Mouse (Mus musculus): ENCODE data around the gene Xdh.

The Xdh gene

GRCm38 (mm10) chr17:73941816-73942215 is 8.2 kb downstream of the Xdh start:
- no peak for DNase-seq

DNA sequence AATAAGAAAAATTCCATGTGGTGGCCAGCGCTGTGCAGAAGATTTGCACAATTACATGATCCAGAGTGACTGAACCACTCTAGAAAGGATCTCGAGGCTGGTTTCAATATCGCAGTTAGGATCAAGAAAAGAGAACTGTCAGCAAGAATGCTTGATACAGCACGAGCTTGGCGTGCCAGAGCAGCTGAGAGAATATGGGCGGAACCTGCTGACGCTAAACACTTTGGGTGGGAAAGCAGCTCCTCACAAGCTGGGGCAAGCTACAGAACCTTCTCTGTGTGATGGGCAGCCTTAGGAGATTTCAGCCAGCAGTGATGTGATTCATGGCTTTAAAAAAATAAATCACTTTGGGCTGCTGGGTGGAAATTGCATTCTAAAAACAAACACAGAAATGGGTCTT is 12.9 kb downstream of the Xdh start:
- no peak for DNase-seq

GRCm38 (mm10) chr17:73935163-73935562 is 14.8 kb downstream of the Xdh start:
- no peak for DNase-seq

- peak; percentile 86 to 89 for DNase-seq
Measured at GRCm38 (mm10) chr17:73934281-73934680, 15.7 kb downstream of the Xdh start.

DNA sequence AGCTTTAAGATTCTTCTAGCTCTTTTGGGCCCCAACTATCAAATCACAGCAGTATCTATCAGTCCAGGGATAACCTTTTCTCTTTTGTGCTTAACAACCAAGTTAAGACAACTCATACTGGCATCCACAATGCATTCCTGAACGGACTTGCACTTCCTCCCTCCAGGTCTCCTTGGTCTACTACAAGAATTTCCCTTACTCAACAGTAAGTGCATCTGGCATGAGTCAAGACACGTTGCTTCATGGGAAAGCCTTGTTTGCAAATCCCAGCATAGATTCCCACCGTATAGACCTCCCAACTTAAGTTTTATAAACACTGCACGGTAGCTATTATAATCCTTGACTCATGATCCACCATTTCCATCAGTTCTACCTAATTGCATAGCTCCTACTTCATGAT is 16.4 kb downstream of the Xdh start:
- DNase-seq, result no peak

- no peak for DNase-seq
Measured at GRCm38 (mm10) chr17:73932497-73933059, 17.4 kb downstream of the Xdh start.

DNA sequence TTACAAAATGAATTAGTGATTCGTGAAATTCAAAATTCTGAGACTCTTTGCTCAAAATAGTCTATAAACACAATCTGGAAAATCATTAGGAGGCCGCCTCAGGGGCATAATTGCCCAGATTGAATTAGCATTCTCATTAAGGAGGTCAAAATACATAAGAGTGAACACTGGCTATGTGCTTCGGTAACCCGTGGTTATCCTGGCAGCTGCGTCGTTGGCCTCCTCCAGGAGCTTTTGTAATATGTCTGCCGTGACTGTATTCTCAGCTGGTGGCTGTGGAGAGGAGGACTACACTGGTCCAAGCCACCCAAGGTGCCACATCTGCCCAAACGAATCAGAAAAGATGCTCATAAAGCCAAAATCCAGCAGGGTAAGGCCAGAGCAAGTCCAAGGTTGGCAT is 30.5 kb downstream of the Xdh start:
- peak; percentile 75 to 84 for DNase-seq

GRCm38 (mm10) chr17:73918944-73919381 is 31.0 kb downstream of the Xdh start:
- peak; percentile 75 to 76 for DNase-seq

DNA sequence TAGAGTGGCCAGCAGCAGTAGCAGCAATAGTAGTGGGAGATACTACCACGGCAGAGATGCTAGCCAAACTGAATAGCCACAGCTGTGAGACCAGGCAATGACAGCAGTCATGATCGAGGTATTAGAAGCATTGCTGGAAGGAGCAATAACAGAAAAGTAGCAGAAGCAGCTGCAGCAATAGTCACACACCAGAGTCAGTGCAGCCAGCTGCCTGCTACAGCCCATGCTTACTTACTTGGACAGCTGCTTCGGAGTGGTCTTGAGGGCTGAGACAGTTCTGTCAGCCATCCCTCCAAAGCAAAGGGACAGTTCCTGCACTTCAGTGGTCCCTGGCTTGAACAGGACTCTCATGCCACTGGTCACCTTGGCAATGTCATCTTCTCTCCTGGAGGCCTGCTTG is 31.9 kb downstream of the Xdh start:
- DNase-seq, result no peak

DNA sequence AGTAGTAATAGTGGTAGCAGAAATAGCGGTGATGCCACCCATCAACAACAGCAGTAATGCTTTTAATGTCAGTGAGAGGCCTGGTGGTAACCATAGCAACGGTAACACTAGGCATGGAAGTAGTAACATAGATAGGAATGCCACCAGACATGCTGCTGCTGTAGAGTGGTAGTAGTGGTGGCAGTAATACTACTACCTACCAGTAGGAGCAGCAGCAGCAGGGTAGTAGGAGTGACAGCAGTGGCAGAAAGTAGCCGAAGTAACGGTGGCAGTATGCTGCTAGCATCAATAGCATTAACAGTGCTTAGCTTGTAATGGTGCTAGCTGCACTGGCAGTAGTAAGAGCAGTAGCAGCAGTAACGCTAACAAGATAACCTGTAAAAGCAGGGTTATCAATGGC is 32.3 kb downstream of the Xdh start:
- DNase-seq, result no peak

- DNase-seq, result no peak
Measured at GRCm38 (mm10) chr17:73914730-73915129, 35.3 kb downstream of the Xdh start.

- no peak for DNase-seq
Measured at GRCm38 (mm10) chr17:73906076-73906475, 43.9 kb downstream of the Xdh start.

- DNase-seq, result no peak
Measured at GRCm38 (mm10) chr17:73905043-73905750, 44.8 kb downstream of the Xdh start.

GRCm38 (mm10) chr17:73903121-73903520 is 46.9 kb downstream of the Xdh start:
- DNase-seq, result no peak

DNA sequence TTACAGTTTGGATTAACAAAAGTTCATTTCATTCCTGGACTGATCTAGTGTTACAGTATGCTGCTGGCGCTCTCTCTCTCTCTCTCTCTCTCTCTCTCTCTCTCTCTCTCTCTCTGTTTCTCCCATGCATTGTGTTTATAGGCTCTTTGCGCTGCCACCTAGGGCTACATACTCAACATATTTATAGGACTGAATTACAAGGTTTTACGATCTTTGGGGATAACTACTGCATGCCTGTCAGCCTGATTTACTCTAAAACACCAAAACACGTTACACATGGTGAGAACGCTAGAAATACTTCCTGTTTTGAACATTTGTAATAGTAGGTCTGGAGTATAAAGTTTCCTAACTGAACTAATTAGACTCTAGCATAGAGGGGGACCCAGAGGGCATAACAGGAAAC is 47.8 kb downstream of the Xdh start:
- DNase-seq, result no peak

- no peak for DNase-seq
Measured at GRCm38 (mm10) chr17:73894399-73894798, 55.6 kb downstream of the Xdh start.

DNA sequence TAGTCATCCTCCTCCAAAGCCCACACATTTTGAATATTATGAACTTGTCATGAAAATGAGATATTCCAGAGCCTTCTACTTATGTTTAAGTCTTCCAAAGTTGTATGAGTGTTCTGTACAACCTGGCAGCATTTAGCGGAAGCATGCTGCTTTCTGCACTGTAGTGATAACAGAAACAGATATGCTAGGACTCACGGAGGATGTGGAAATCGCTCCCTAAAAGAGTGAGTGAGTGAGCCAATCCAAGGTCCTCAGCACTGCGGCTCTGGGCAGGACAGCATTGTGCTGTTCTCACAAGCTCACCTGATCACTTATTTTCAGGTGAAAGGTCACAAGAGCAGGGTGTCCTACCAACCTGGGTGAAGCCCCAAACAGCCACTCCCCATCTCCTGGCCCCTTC is 56.2 kb downstream of the Xdh start:
- no peak for DNase-seq

- DNase-seq, result no peak
Measured at GRCm38 (mm10) chr17:73893207-73893606, 56.8 kb downstream of the Xdh start.

DNA sequence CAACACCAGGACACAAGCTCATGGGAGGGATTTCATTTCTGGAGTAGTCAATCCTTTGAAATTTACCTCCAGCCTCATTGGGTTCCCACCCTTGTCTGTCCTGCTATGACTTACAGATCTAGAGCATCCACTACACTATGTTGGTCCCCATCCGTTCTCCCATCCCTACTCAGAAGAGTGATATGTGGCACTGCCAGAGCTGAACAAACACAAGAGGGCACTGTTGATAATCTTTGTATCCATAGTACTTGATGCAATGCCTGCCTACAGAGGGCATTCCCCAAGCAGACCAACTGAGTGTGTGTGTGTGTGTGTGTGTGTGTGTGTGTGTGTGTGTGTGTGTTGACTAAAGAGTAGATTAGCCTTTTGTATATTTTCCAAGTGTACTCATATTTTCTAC is 58.4 kb downstream of the Xdh start:
- peak; percentile 50 to 65 for DNase-seq

- peak; percentile 49 to 61 for DNase-seq
Measured at GRCm38 (mm10) chr17:73886071-73886785, 63.8 kb downstream of the Xdh start.

DNA sequence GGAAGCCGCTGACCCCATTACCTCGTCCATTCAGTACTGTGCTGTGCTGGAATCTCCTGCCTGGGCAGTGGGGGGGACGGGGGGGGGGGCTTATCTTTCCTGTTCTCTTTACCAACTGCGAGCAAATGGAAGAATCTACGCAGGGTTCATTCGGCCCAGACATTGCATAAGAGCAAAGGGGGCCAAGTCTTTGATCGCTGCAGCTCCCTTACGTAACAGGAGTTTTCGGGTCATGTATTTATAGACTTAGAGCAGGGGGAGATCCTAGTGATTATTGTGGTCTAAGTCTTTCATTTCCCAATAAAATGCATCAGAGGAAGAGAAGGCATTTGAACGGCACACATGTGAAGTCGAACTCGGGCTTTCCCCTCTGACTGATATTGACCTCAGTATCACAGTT is 66.7 kb downstream of the Xdh start:
- DNase-seq, result no peak

DNA sequence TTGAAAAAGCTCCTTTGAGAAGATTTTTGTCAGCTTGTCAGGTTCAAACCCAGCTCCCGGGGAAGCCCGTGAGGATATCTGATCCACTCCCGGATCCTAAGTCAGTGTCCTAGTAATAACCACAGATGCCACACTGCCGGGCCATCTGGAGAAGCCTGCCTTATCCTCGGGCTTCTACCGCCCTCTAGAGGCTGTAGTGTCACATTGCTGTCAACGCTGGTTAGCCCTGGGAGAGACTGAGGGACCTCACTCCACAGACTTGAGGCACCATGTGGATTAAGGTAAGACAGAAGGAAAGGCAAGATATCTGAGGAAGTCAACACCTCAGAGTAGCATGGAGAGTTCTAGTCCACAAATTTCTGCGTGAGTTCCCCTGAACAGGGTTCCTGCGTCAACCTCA is 67.8 kb downstream of the Xdh start:
- DNase-seq, result peak; percentile 91 to 94

DNA sequence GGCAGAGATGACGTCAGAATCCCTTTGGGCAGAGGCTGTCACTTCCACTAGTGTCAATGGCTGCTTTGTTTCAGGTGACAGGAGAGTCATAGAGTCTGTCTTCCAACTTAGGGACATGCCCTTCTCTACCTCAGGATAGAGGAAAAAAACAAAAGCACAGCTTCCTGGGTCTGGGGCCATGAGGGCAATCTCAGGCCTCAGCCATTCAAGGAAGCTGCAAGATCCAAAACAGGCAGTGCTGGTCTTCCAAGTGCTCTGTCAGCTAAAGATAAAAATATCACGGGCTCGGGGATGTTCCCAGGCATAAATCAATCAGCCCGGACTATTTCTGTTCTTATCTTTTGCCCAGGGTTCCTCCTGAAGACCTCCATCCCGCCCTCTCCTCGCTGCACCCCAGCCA is 68.7 kb downstream of the Xdh start:
- no peak for DNase-seq

DNA sequence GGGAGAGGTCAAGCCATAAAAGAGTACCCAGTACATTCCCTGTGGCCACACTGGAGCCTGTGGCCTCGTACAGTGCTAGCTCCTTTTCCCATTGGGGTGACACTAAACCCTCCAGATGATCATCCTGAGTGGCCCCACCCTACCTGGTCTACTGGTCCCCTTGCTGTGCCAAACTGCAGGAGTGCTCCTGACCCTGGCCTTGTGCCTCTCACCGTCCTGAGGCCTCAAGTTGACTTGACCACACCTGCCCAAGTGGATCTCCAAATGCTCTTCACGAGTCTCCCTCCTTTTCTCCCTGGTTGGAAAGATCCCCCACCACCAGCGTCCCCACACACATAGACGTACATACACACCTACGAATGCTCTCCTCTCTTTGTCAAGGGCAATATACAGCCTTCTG is 69.7 kb downstream of the Xdh start:
- no peak for DNase-seq

Data from cerebellum, postnatal 10 days (tissue).